In genomic region chr1:151662958-151663357, GRCm38 (mm10) we compare ENCODE assay signal across 17 mouse cellular contexts.
DNase-seq lines count a peak whose midpoint lies in the region; TF ChIP-seq lines count a peak whose summit lies in the region.
"Had no signal": no experiment of that assay in that cellular context is flagged by ENCODE, and none has a peak within 500 bp of the region (broad histone marks: within the 10 kb centered on the region; RNA-seq: fewer than 3 reads in every experiment).

No protein-coding gene starts in this region.

- no peaks in the 10 kb centered on the region for H3K27me3 ChIP-seq in CH12.LX (replicated peaks)
- no peaks in the 10 kb centered on the region for H3K27me3 ChIP-seq in forebrain, embryonic 10.5 days (ENCODE audit: poor library complexity, severe bottlenecking)
- H3K27me3 ChIP-seq: limb, embryonic 15.5 days; neural tube, embryonic 15.5 days had no signal

- H3K4me3 ChIP-seq in CH12.LX (replicated peaks in 1 of 3; ENCODE audit: low read depth in 2 of 3, low read length in 2 of 3, poor library complexity in 1 of 3): peak overlapping the region in 1 of 3 experiments; percentile 12
- no peak overlapping the region for H3K4me3 ChIP-seq in forebrain, embryonic 10.5 days
- H3K4me3 ChIP-seq: erythroblast, embryonic 14.5 days; limb, embryonic 15.5 days; megakaryocyte, embryonic 14.5 days; neural tube, embryonic 15.5 days had no signal

- in situ Hi-C loops in CH12.LX (cut with MboI; ENCODE audit: low pct_ligation_motif_present, low pct_unique_long_range_greater_than_20kb, low sequenced_read_pairs): no loop called here

- no peaks in the 10 kb centered on the region for H3K9me3 ChIP-seq in CH12.LX (replicated peaks; ENCODE audit: low read length)
- H3K9me3 ChIP-seq in forebrain, embryonic 10.5 days: no peaks in the 10 kb centered on the region
- H3K9me3 ChIP-seq: limb, embryonic 15.5 days; megakaryocyte, embryonic 14.5 days; neural tube, embryonic 15.5 days had no signal

- peak overlapping the region; percentile 58 for H3K4me2 ChIP-seq in CH12.LX (ENCODE audit: insufficient read depth, low read depth, poor library complexity, severe bottlenecking)
- H3K4me2 ChIP-seq: limb, embryonic 15.5 days; lung, embryonic 14.5 days; neural tube, embryonic 15.5 days had no signal

- H3K4me1 ChIP-seq in CH12.LX (ENCODE audit: control insufficient read depth in 1 of 2, insufficient read depth in 2 of 2): peaks cover 24 to 47% of the 10 kb centered on the region in 2 experiments
- peaks cover 6% of the 10 kb centered on the region; the same call in 1 of the 2 replicates for H3K4me1 ChIP-seq in forebrain, embryonic 10.5 days
- H3K4me1 ChIP-seq: neural tube, embryonic 15.5 days had no signal

- TF ChIP-seq EP300 in CH12.LX (IDR thresholded peaks at IDR 0.05; ENCODE audit: low read length): no peak

- dilution Hi-C loops in CH12.LX (cut with MboI; ENCODE audit: extremely low pct_ligation_motif_present, extremely low pct_unique_long_range_greater_than_20kb, low sequenced_read_pairs): no loop called here

- H3K27ac ChIP-seq in CH12.LX (ENCODE audit: insufficient read depth, low read depth): peak overlapping the region; percentile 44; the same call in 1 of the 2 replicates
- no peak overlapping the region for H3K27ac ChIP-seq in forebrain, embryonic 10.5 days
- H3K27ac ChIP-seq: limb, embryonic 15.5 days; neural tube, embryonic 15.5 days; stomach, postnatal 0 days had no signal

- H3K9ac ChIP-seq in CH12.LX (ENCODE audit: insufficient read depth, low read depth): no peak overlapping the region
- H3K9ac ChIP-seq: limb, embryonic 15.5 days; lung, embryonic 14.5 days; neural tube, embryonic 15.5 days had no signal

- no peak for TF ChIP-seq POLR2A in CH12.LX (IDR thresholded peaks at IDR 0.05; ENCODE audit: low read depth, low read length)

- no peak for TF ChIP-seq CTCF in CH12.LX (conservative IDR thresholded peaks at IDR 0.05 in 1 of 2, IDR thresholded peaks at IDR 0.05 in 1 of 2; ENCODE audit: low read depth in 2 of 2, low read length in 2 of 2)

- WGBS in forebrain, embryonic 10.5 days: 92% methylated on average over 6 of the region's 6 CpGs

- no peaks in the 10 kb centered on the region; the same call in 1 of the 2 replicates for H3K79me2 ChIP-seq in CH12.LX (replicated peaks; ENCODE audit: control insufficient read depth, extremely low read depth, insufficient read depth, poor library complexity, severe bottlenecking)

- H3K36me3 ChIP-seq in CH12.LX (replicated peaks in 1 of 2; ENCODE audit: control insufficient read depth in 1 of 2, insufficient read depth in 1 of 2, low read length in 1 of 2): peaks cover 6 to 41% of the 10 kb centered on the region in 2 experiments
- H3K36me3 ChIP-seq in forebrain, embryonic 10.5 days (replicated peaks): no peaks in the 10 kb centered on the region
- H3K36me3 ChIP-seq: limb, embryonic 15.5 days; neural tube, embryonic 15.5 days had no signal

- peak; percentile 91 for DNase-seq in heart, adult 11 months
- no peak for DNase-seq in heart, adult 9 months (ENCODE audit: low spot score in 2 of 2)
- DNase-seq in 3T3-L1 (ENCODE audit: low read depth, low spot score): peak; percentile 95
- DNase-seq in CH12.LX (ENCODE audit: extremely low read depth): peak; percentile 60
- peak; percentile 66 to 72 for DNase-seq in adrenal gland, postnatal 36 days
- no peak for DNase-seq in layer of hippocampus, postnatal 25 days (ENCODE audit: extremely low spot score in 1 of 2, low spot score in 1 of 2)
- no peak for DNase-seq in forebrain, embryonic 10.5 days (ENCODE audit: extremely low spot score, low spot score)
- no peak for DNase-seq in B cell, adult 2 months
- DNase-seq: cerebellum, adult 8-10 months; heart, postnatal 14 days; lung, embryonic 14.5 days; right cerebral cortex, adult 18-20 months had no signal

- no peak for TF ChIP-seq RAD21 in CH12.LX (IDR thresholded peaks at IDR 0.05; ENCODE audit: low read depth, low read length)

TF ChIP-seq in CH12.LX, 34 proteins besides CTCF, POLR2A, EP300 and RAD21:
- TF ChIP-seq TBP (conservative IDR thresholded peaks at IDR 0.05; ENCODE audit: low read depth, low read length): 0 out of 2 replicates have a peak, but pooled peaks have one; percentile 40
- no peak for TF ChIP-seq GABPA (IDR thresholded peaks at IDR 0.05; ENCODE audit: insufficient replicate concordance, low read depth, low read length)

Comparison
In these comparisons a context has a peak if more than half of its experiments do, and no peak if none do; other contexts are left out.
1. DNase-seq: peak in heart, adult 11 months (single experiment), 3T3-L1 (single experiment), CH12.LX (single experiment) and adrenal gland, postnatal 36 days (2 of 2); none in heart, adult 9 months (0 of 2), layer of hippocampus, postnatal 25 days (0 of 2), forebrain, embryonic 10.5 days (single experiment) and B cell, adult 2 months (0 of 2).